Mouse (Mus musculus): ENCODE results near the gene Hes3. TPM values are rescaled to one million over a fixed set of nuclear protein-coding genes. Genes with fewer than 3 reads are reported as not detected.

Gene Hes3
- polyA plus RNA-seq, 1 experiment from 2014 or later, result not detected

- ATAC-seq (ENCODE audit: low read depth), result no peak
- Histone ChIP-seq H3K4me2 (ENCODE audit: low read depth, low read length) (no peak overlapping the region), H3K9me3 (ENCODE audit: control insufficient read depth, low read length) (no peaks in the 10 kb centered on the region), H3K36me3 (ENCODE audit: control insufficient read depth, insufficient read depth, low read length) (no peaks in the 10 kb centered on the region), H3K27me3 (ENCODE audit: control insufficient read depth, insufficient read depth, low read depth, low read length) (no peaks in the 10 kb centered on the region), H3K4me1 (replicated peaks; ENCODE audit: control insufficient read depth, insufficient read depth, low read length) (no peaks in the 10 kb centered on the region; the same call in 1 of the 2 replicates), H3K27ac (ENCODE audit: low read length) (no peak overlapping the region), H3K4me3 (ENCODE audit: low read length) (no peak overlapping the region), H3K9ac (ENCODE audit: low read length) (no peak overlapping the region)
- WGBS, result 58% methylated on average over 9 of the region's 9 CpGs
Measured at GRCm38 (mm10) chr4:152253183-152253759, 38.2 kb downstream of the Hes3 start.

DNA sequence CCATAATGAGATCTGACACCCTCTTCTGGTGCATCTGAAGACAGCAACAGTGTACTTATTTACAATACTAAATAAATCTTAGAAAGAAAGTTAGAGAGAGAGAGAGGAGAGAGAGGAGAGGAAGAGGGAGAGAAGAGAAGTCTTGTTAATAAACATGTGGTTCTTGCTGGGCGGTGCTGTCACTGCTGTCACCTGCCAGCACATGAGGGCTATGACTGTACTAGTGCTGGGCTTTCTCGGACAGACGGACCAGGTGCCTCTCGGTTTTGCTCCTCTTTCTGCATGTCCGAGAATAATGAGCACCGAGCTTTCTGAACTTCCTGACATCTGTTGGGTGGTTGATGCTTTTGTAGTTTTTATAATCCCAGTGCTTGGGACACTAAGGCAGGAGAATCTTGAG lies 40.8 kb downstream of the Hes3 start:
- Histone ChIP-seq H3K27ac (ENCODE audit: low read length) (no peak overlapping the region), H3K4me2 (ENCODE audit: low read depth, low read length) (no peak overlapping the region), H3K4me3 (ENCODE audit: low read length) (no peak overlapping the region), H3K36me3 (ENCODE audit: control insufficient read depth, insufficient read depth, low read length) (no peaks in the 10 kb centered on the region), H3K27me3 (ENCODE audit: control insufficient read depth, insufficient read depth, low read depth, low read length) (no peaks in the 10 kb centered on the region), H3K9me3 (ENCODE audit: control insufficient read depth, low read length) (no peaks in the 10 kb centered on the region), H3K4me1 (replicated peaks; ENCODE audit: control insufficient read depth, insufficient read depth, low read length) (no peaks in the 10 kb centered on the region), H3K9ac (ENCODE audit: low read length) (no peak overlapping the region)
- no peak for ATAC-seq (ENCODE audit: low read depth)
- 76% methylated on average over 6 of the region's 6 CpGs for WGBS

- Histone ChIP-seq H3K4me3 (ENCODE audit: low read length) (no peak overlapping the region), H3K4me1 (replicated peaks; ENCODE audit: control insufficient read depth, insufficient read depth, low read length) (no peaks in the 10 kb centered on the region), H3K4me2 (ENCODE audit: low read depth, low read length) (no peak overlapping the region), H3K36me3 (ENCODE audit: control insufficient read depth, insufficient read depth, low read length) (no peaks in the 10 kb centered on the region), H3K9me3 (ENCODE audit: control insufficient read depth, low read length) (no peaks in the 10 kb centered on the region), H3K9ac (ENCODE audit: low read length) (no peak overlapping the region), H3K27me3 (ENCODE audit: control insufficient read depth, insufficient read depth, low read depth, low read length) (no peaks in the 10 kb centered on the region), H3K27ac (ENCODE audit: low read length) (no peak overlapping the region)
- ATAC-seq (ENCODE audit: low read depth), result no peak
- WGBS, result 51% methylated on average over 3 of the region's 3 CpGs
Measured at GRCm38 (mm10) chr4:152247195-152247594, 44.3 kb downstream of the Hes3 start.

- Histone ChIP-seq H3K4me1 (replicated peaks; ENCODE audit: control insufficient read depth, insufficient read depth, low read length) (no peaks in the 10 kb centered on the region), H3K27me3 (ENCODE audit: control insufficient read depth, insufficient read depth, low read depth, low read length) (no peaks in the 10 kb centered on the region), H3K27ac (ENCODE audit: low read length) (no peak overlapping the region), H3K36me3 (ENCODE audit: control insufficient read depth, insufficient read depth, low read length) (no peaks in the 10 kb centered on the region), H3K9ac (ENCODE audit: low read length) (no peak overlapping the region), H3K9me3 (ENCODE audit: control insufficient read depth, low read length) (no peaks in the 10 kb centered on the region), H3K4me2 (ENCODE audit: low read depth, low read length) (no peak overlapping the region), H3K4me3 (ENCODE audit: low read length) (no peak overlapping the region)
- no peak for ATAC-seq (ENCODE audit: low read depth)
- 78% methylated on average over 6 of the region's 6 CpGs for WGBS
Measured at GRCm38 (mm10) chr4:152246011-152246410, 45.5 kb downstream of the Hes3 start.

DNA sequence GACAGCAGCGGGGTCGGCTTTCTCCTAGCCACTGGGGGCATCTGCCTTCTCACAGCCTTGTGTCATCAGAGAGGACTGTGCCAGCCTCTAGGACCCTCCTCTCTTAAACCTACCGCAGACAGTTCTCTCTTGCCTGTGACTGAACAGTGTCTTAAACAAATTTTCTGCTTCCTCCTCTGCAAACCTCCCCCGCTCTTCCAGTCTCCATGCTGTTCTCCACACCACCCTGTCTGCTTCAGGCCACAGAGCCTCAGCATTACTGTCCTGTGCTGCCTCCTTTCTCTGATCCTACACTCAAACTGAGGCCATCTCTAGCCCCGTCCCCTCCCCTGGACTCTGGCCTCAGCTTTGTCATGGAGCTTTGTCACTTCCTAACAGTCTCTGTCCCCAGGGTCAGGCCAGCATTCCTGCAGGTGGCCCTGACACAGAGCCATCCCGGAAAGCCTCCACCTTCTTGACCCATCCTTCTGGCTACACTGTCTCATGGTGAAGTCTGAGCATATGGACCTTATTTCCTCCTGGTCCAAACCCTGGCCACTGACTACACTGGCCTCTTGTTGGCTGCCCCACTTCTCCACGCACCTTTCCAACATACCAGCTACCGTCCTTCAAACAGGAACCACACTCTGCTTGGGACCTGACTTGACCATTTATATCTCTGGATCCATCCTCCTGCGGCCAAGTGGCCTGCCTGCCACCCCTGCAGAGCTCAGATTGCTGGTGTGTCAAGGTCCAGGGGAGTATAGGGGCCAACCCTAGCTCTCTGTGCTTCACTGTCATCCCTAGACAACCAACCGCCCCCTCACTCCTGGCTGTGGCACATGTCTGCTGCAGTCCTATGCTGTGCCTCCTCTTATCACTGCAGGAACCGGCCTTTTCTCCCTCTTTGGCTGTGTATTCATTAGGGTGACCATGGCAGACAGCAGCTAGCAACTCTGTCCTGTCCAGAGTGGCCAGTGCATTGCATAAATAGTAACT lies 46.6 kb downstream of the Hes3 start:
- no peak overlapping the region for H3K4me3 ChIP-seq (ENCODE audit: low read length)
- ATAC-seq (ENCODE audit: low read depth), result no peak
- no peaks in the 10 kb centered on the region for H3K27me3 ChIP-seq (ENCODE audit: control insufficient read depth, insufficient read depth, low read depth, low read length)
- no peak overlapping the region for H3K4me2 ChIP-seq (ENCODE audit: low read depth, low read length)
- no peak overlapping the region for H3K27ac ChIP-seq (ENCODE audit: low read length)
- no peak overlapping the region for H3K9ac ChIP-seq (ENCODE audit: low read length)
- H3K36me3 ChIP-seq (ENCODE audit: control insufficient read depth, insufficient read depth, low read length), result no peaks in the 10 kb centered on the region
- H3K9me3 ChIP-seq (ENCODE audit: control insufficient read depth, low read length), result no peaks in the 10 kb centered on the region
- 73% methylated on average over 11 of the region's 11 CpGs for WGBS
- H3K4me1 ChIP-seq (replicated peaks; ENCODE audit: control insufficient read depth, insufficient read depth, low read length), result no peaks in the 10 kb centered on the region

- Histone ChIP-seq H3K4me2 (ENCODE audit: low read depth, low read length) (no peak overlapping the region), H3K4me1 (replicated peaks; ENCODE audit: control insufficient read depth, insufficient read depth, low read length) (no peaks in the 10 kb centered on the region), H3K27ac (ENCODE audit: low read length) (no peak overlapping the region), H3K9ac (ENCODE audit: low read length) (no peak overlapping the region), H3K27me3 (ENCODE audit: control insufficient read depth, insufficient read depth, low read depth, low read length) (no peaks in the 10 kb centered on the region), H3K4me3 (ENCODE audit: low read length) (no peak overlapping the region), H3K36me3 (ENCODE audit: control insufficient read depth, insufficient read depth, low read length) (no peaks in the 10 kb centered on the region), H3K9me3 (ENCODE audit: control insufficient read depth, low read length) (no peaks in the 10 kb centered on the region)
- no peak for ATAC-seq (ENCODE audit: low read depth)
- 90% methylated on average over 8 of the region's 8 CpGs for WGBS
Measured at GRCm38 (mm10) chr4:152243969-152244368, 47.5 kb downstream of the Hes3 start.

GRCm38 (mm10) chr4:152243241-152243891 lies 48.1 kb downstream of the Hes3 start:
- H3K4me3 ChIP-seq (ENCODE audit: low read length), result no peak overlapping the region
- no peak overlapping the region for H3K4me2 ChIP-seq (ENCODE audit: low read depth, low read length)
- ATAC-seq (ENCODE audit: low read depth), result no peak
- no peaks in the 10 kb centered on the region for H3K36me3 ChIP-seq (ENCODE audit: control insufficient read depth, insufficient read depth, low read length)
- H3K27ac ChIP-seq (ENCODE audit: low read length), result no peak overlapping the region
- no peaks in the 10 kb centered on the region for H3K4me1 ChIP-seq (replicated peaks; ENCODE audit: control insufficient read depth, insufficient read depth, low read length)
- 77% methylated on average over 9 of the region's 9 CpGs for WGBS
- no peaks in the 10 kb centered on the region for H3K9me3 ChIP-seq (ENCODE audit: control insufficient read depth, low read length)
- H3K9ac ChIP-seq (ENCODE audit: low read length), result no peak overlapping the region
- H3K27me3 ChIP-seq (ENCODE audit: control insufficient read depth, insufficient read depth, low read depth, low read length), result no peaks in the 10 kb centered on the region

- WGBS, result 63% methylated on average over 4 of the region's 4 CpGs
- Histone ChIP-seq H3K4me3 (ENCODE audit: low read length) (no peak overlapping the region), H3K9ac (ENCODE audit: low read length) (no peak overlapping the region), H3K27me3 (ENCODE audit: control insufficient read depth, insufficient read depth, low read depth, low read length) (no peaks in the 10 kb centered on the region), H3K4me2 (ENCODE audit: low read depth, low read length) (no peak overlapping the region), H3K9me3 (ENCODE audit: control insufficient read depth, low read length) (no peaks in the 10 kb centered on the region), H3K27ac (ENCODE audit: low read length) (no peak overlapping the region), H3K4me1 (replicated peaks; ENCODE audit: control insufficient read depth, insufficient read depth, low read length) (no peaks in the 10 kb centered on the region), H3K36me3 (ENCODE audit: control insufficient read depth, insufficient read depth, low read length) (no peaks in the 10 kb centered on the region)
- ATAC-seq (ENCODE audit: low read depth), result no peak
Measured at GRCm38 (mm10) chr4:152239974-152240373, 51.5 kb downstream of the Hes3 start.
